Mouse (Mus musculus) MEL (cell line): ENCODE data around the gene Akap13.

Source experiments
- CTCF ChIP-seq, 3 experiments: IDR thresholded peaks in 2 of 3; conservative IDR thresholded peaks in 1 of 3; 2 replicates each; pipeline ENCODE4 v1.5.1; 2011 to 2012; ENCODE audit warnings: low read length in 3 of 3, low read depth in 2 of 3, mild to moderate bottlenecking in 2 of 3, improper control_type of control experiment in 1 of 3, inconsistent platforms in 1 of 3, mixed read lengths in 1 of 3, moderate library complexity in 1 of 3; ENCODE audit not compliant: control insufficient read depth in 1 of 3, insufficient read depth in 1 of 3, poor library complexity in 1 of 3, severe bottlenecking in 1 of 3
- EP300 ChIP-seq, 2 experiments: IDR thresholded peaks; 2 replicates each; pipeline ENCODE4 v1.6.1; 2011; ENCODE audit warnings: improper control_type of control experiment in 2 of 2, low read length in 2 of 2, low read depth in 1 of 2, mild to moderate bottlenecking in 1 of 2
- GABPA ChIP-seq: IDR thresholded peaks from 2 replicates; pipeline ENCODE4 v1.6.1; 2012; ENCODE audit warnings: low read depth, mild to moderate bottlenecking, inconsistent platforms, low read length, improper control_type of control experiment, moderate library complexity
- MAX ChIP-seq: IDR thresholded peaks from 2 replicates; pipeline ENCODE4 v1.6.1; 2011; ENCODE audit warnings: low read length, improper control_type of control experiment
- MAZ ChIP-seq: IDR thresholded peaks from 2 replicates; pipeline ENCODE4 v1.6.1; 2012; ENCODE audit warnings: low read depth, mild to moderate bottlenecking, inconsistent platforms, low read length, improper control_type of control experiment
- NELFE ChIP-seq: IDR thresholded peaks from 2 replicates; pipeline ENCODE4 v1.6.1; 2011; ENCODE audit warnings: low read depth, low read length, improper control_type of control experiment
- POLR2A ChIP-seq, 2 experiments: IDR thresholded peaks; 2 replicates each; pipeline ENCODE4 v1.6.1; 2011 to 2012; ENCODE audit warnings: low read length in 2 of 2, mild to moderate bottlenecking in 2 of 2, control low read depth in 1 of 2, improper control_type of control experiment in 1 of 2, low read depth in 1 of 2, moderate library complexity in 1 of 2; ENCODE audit not compliant: control insufficient read depth in 1 of 2, insufficient read depth in 1 of 2, poor library complexity in 1 of 2
- POLR2AphosphoS5 ChIP-seq: IDR thresholded peaks from 2 replicates; pipeline ENCODE4 v1.6.1; 2012; ENCODE audit warnings: low read depth, borderline replicate concordance, mild to moderate bottlenecking, inconsistent platforms, low read length, moderate library complexity, mixed read lengths
- RCOR1 ChIP-seq: IDR thresholded peaks from 2 replicates; pipeline ENCODE4 v1.6.1; 2012; ENCODE audit warnings: low read depth, mild to moderate bottlenecking, inconsistent platforms, low read length, improper control_type of control experiment
- UBTF ChIP-seq: IDR thresholded peaks from 2 replicates; pipeline ENCODE4 v1.6.1; 2012; ENCODE audit warnings: low read depth, mild to moderate bottlenecking, inconsistent platforms, low read length, improper control_type of control experiment, moderate library complexity, borderline replicate concordance; ENCODE audit not compliant: insufficient read depth
- USF2 ChIP-seq, 2 experiments: IDR thresholded peaks; 2 replicates each; pipeline ENCODE4 v1.6.1; 2011 to 2012; ENCODE audit warnings: improper control_type of control experiment in 2 of 2, low read length in 2 of 2, borderline replicate concordance in 1 of 2, inconsistent platforms in 1 of 2, low read depth in 1 of 2, mild to moderate bottlenecking in 1 of 2; ENCODE audit not compliant: insufficient read depth in 1 of 2
- ZC3H11A ChIP-seq: IDR thresholded peaks from 2 replicates; pipeline ENCODE4 v1.6.1; 2012; ENCODE audit warnings: low read depth, mild to moderate bottlenecking, inconsistent platforms, low read length, improper control_type of control experiment
- ZNF384 ChIP-seq: IDR thresholded peaks from 2 replicates; pipeline ENCODE4 v1.6.1; 2012; ENCODE audit warnings: low read depth, mild to moderate bottlenecking, inconsistent platforms, low read length, improper control_type of control experiment

GRCm38 (mm10) chr7:75694777-75695176 lies 239.4 kb downstream of the Akap13 start:
- TF ChIP-seq MAX, result no peak
- no peak for TF ChIP-seq NELFE
- no peak for TF ChIP-seq POLR2A (IDR thresholded peaks at IDR 0.05; ENCODE audit: control insufficient read depth in 1 of 2, insufficient read depth in 1 of 2, low read depth in 1 of 2, low read length in 2 of 2, poor library complexity in 1 of 2)
- no peak for TF ChIP-seq CTCF (IDR thresholded peaks at IDR 0.05 in 2 of 3, conservative IDR thresholded peaks at IDR 0.05 in 1 of 3; ENCODE audit: control insufficient read depth in 1 of 3, insufficient read depth in 1 of 3, low read depth in 2 of 3, low read length in 3 of 3, poor library complexity in 1 of 3, severe bottlenecking in 1 of 3)
- TF ChIP-seq GABPA, result no peak
- no peak for TF ChIP-seq UBTF
- TF ChIP-seq ZNF384, result no peak
- no peak for TF ChIP-seq ZC3H11A
- TF ChIP-seq MAZ, result no peak
- TF ChIP-seq RCOR1, result no peak
- TF ChIP-seq EP300 (IDR thresholded peaks at IDR 0.05; ENCODE audit: low read depth in 1 of 2, low read length in 2 of 2), result no peak
- no peak for TF ChIP-seq USF2 (IDR thresholded peaks at IDR 0.05; ENCODE audit: borderline replicate concordance in 1 of 2, insufficient read depth in 1 of 2, low read depth in 1 of 2, low read length in 2 of 2)
- no peak for TF ChIP-seq POLR2AphosphoS5
